Mouse (Mus musculus) liver, postnatal 0 days (tissue): ENCODE results near the gene Aaas. TPM values are rescaled to one million over a fixed set of nuclear protein-coding genes. Genes with fewer than 3 reads are reported as not detected.

ENCODE experiments used
- ATAC-seq: fragments of 200-750 bp; cut with Nextera tagmentation; 2 replicates; pipeline ENCODE4 v1.8.0; 2017; ENCODE audit warnings: mild to moderate bottlenecking, moderate library complexity
- DNase-seq: peaks from one replicate; pipeline ENCODE4 v3.0.0-alpha.2; 2016
- H3K27ac ChIP-seq: fragments of 300-500 bp; sonication (generic); 2 replicates; pipeline ENCODE4 v1.5.1; 2014; ENCODE audit warnings: antibody characterized with exemption, moderate library complexity, mild to moderate bottlenecking, low read depth
- H3K27me3 ChIP-seq: fragments of 300-500 bp; sonication (generic); 2 replicates; pipeline ENCODE4 v1.6.1; 2014; ENCODE audit warnings: low read length, control low read depth, mixed read lengths; ENCODE audit not compliant: insufficient read depth
- H3K36me3 ChIP-seq: fragments of 300-500 bp; sonication (generic); replicated peaks from 2 replicates; pipeline ENCODE4 v1.6.1; 2014; ENCODE audit warnings: mild to moderate bottlenecking, control low read depth, low read length, moderate library complexity, mixed read lengths; ENCODE audit not compliant: insufficient read depth
- H3K4me1 ChIP-seq: fragments of 300-500 bp; sonication (generic); 2 replicates; pipeline ENCODE4 v1.6.1; 2014; ENCODE audit warnings: antibody characterized with exemption, mild to moderate bottlenecking, control low read depth; ENCODE audit not compliant: insufficient read depth
- H3K4me2 ChIP-seq: fragments of 300-500 bp; sonication (generic); 2 replicates; pipeline ENCODE4 v1.6.1; 2014; ENCODE audit warnings: low read depth, mild to moderate bottlenecking, low read length, moderate library complexity, mixed read lengths
- H3K4me3 ChIP-seq: fragments of 300-500 bp; sonication (generic); 2 replicates; pipeline ENCODE4 v1.5.1; 2014; ENCODE audit warnings: low read depth, low read length
- H3K9ac ChIP-seq: fragments of 300-500 bp; sonication (generic); replicated peaks from 2 replicates; pipeline ENCODE4 v1.6.1; 2014; ENCODE audit warnings: mild to moderate bottlenecking, moderate library complexity
- H3K9me3 ChIP-seq: fragments of 300-500 bp; sonication (generic); 2 replicates; pipeline ENCODE4 v1.6.1; 2016; ENCODE audit warnings: mild to moderate bottlenecking, control low read depth, low read length, mixed read lengths
- CTCF ChIP-seq: sonication (generic); IDR thresholded peaks from 2 replicates; pipeline ENCODE4 v1.5.1; 2016; ENCODE audit warnings: antibody characterized with exemption, low read depth
- EP300 ChIP-seq: IDR thresholded peaks from 2 replicates; pipeline ENCODE4 v1.6.1; 2016; ENCODE audit warnings: antibody characterized with exemption, low read depth, mild to moderate bottlenecking
- WGBS: fragments of 180-500 bp; shearing (Covaris S2); extraction: QIAGEN DNeasy Blood & Tissue Kit; methylation state at CpG from one replicate; pipeline ENCODE4 v1.1.7; 2014; ENCODE audit not compliant: insufficient replicate concordance; 5-methylcytosine and 5-hydroxymethylcytosine counted together
- polyA plus RNA-seq: library from polyadenylated mRNA; unstranded; fragments of >200 nt; fragmentation: Nextera tagmentation; extraction: Ambion mirVana; gene quantifications from 2 replicates; pipeline ENCODE4 v1.2.1, GENCODE M21; 2015

The Aaas gene
- polyA plus RNA-seq, 1 experiment from 2014 or later = 18.8 TPM

- ATAC-seq (no peak), DNase-seq (no peak)
- Histone ChIP-seq H3K27ac (no peak overlapping the region), H3K36me3 (no peaks in the 10 kb centered on the region), H3K4me2 (peak overlapping the region; percentile 42), H3K27me3 (peaks cover 53% of the 10 kb centered on the region), H3K9me3 (no peaks in the 10 kb centered on the region), H3K9ac (0 out of 2 replicates have a peak overlapping the region, but pooled peaks have one; percentile 18), H3K4me3 (no peak overlapping the region), H3K4me1 (0 out of 2 replicates have a peak, but pooled peaks cover 3% of the 10 kb centered on the region)
- 16% methylated on average over 11 of the region's 14 CpGs for WGBS
- TF ChIP-seq CTCF (no peak), EP300 (no peak)
Observed at GRCm38 (mm10) chr15:102362648-102363047, 12.1 kb upstream of the Aaas start.

- H3K27me3 ChIP-seq = peaks cover 70% of the 10 kb centered on the region
- ATAC-seq = no peak
Observed at GRCm38 (mm10) chr15:102358834-102359233, 8.3 kb upstream of the Aaas start.

GRCm38 (mm10) chr15:102358126-102358525 lies 7.6 kb upstream of the Aaas start:
- Histone ChIP-seq H3K9me3 (no peaks in the 10 kb centered on the region), H3K4me1 (peaks cover 17% of the 10 kb centered on the region), H3K27ac (no peak overlapping the region), H3K4me3 (no peak overlapping the region), H3K27me3 (peaks cover 65% of the 10 kb centered on the region), H3K36me3 (no peaks in the 10 kb centered on the region), H3K9ac (no peak overlapping the region), H3K4me2 (no peak overlapping the region)
- TF ChIP-seq CTCF = no peak
- WGBS = 6% methylated on average over 22 of the region's 25 CpGs
- ATAC-seq (no peak), DNase-seq (no peak)

More at GRCm38 (mm10) chr15:102358834-102359233, 8.3 kb upstream of the Aaas start:
- no peak overlapping the region for H3K9ac ChIP-seq
- peaks cover 17% of the 10 kb centered on the region for H3K4me1 ChIP-seq
- no peak for TF ChIP-seq CTCF
- TF ChIP-seq EP300 = no peak
- no peak overlapping the region for H3K27ac ChIP-seq
- H3K4me2 ChIP-seq = no peak overlapping the region
- no peaks in the 10 kb centered on the region for H3K9me3 ChIP-seq
- WGBS = 43% methylated on average over 5 of the region's 5 CpGs
- no peak for DNase-seq
- H3K36me3 ChIP-seq = no peaks in the 10 kb centered on the region
- no peak overlapping the region for H3K4me3 ChIP-seq

GRCm38 (mm10) chr15:102356501-102357325 lies 6.1 kb upstream of the Aaas start:
- no peaks in the 10 kb centered on the region for H3K9me3 ChIP-seq
- 43% methylated on average over 16 of the region's 16 CpGs for WGBS
- ATAC-seq (no peak), DNase-seq (no peak)
- H3K27ac ChIP-seq = no peak overlapping the region
- TF ChIP-seq EP300 (no peak), CTCF (no peak)
- H3K36me3 ChIP-seq = no peaks in the 10 kb centered on the region
- H3K4me2 ChIP-seq = peak overlapping the region; percentile 83; the same call in 1 of the 2 replicates
- peaks cover 55% of the 10 kb centered on the region for H3K27me3 ChIP-seq
- no peak overlapping the region for H3K4me3 ChIP-seq
- peaks cover 17% of the 10 kb centered on the region for H3K4me1 ChIP-seq
- H3K9ac ChIP-seq = no peak overlapping the region

- Histone ChIP-seq H3K4me2 (peak overlapping the region; percentile 83), H3K9me3 (no peaks in the 10 kb centered on the region), H3K27me3 (peaks cover 55% of the 10 kb centered on the region), H3K27ac (no peak overlapping the region), H3K4me1 (peaks cover 20% of the 10 kb centered on the region), H3K9ac (peak overlapping the region; percentile 65), H3K36me3 (no peaks in the 10 kb centered on the region), H3K4me3 (peak overlapping the region; percentile 54)
- WGBS = 3% methylated on average over 37 of the region's 38 CpGs
- TF ChIP-seq EP300 = no peak
- TF ChIP-seq CTCF = no peak
- DNase-seq (no peak), ATAC-seq (no peak)
Observed at GRCm38 (mm10) chr15:102355871-102356441, 5.4 kb upstream of the Aaas start.

GRCm38 (mm10) chr15:102355134-102355870 lies 4.7 kb upstream of the Aaas start:
- peak; percentile 55 for DNase-seq
- Histone ChIP-seq H3K27ac (no peak overlapping the region), H3K36me3 (no peaks in the 10 kb centered on the region), H3K27me3 (peaks cover 55% of the 10 kb centered on the region), H3K4me2 (peak overlapping the region; percentile 83), H3K9ac (peak overlapping the region; percentile 65), H3K4me3 (peak overlapping the region; percentile 54), H3K4me1 (peaks cover 20% of the 10 kb centered on the region), H3K9me3 (no peaks in the 10 kb centered on the region)
- peak; percentile 42; the same call in 1 of the 2 replicates for TF ChIP-seq CTCF
- TF ChIP-seq EP300 = no peak
- ATAC-seq = no peak
- WGBS = under 1% methylated on average over 36 of the region's 49 CpGs
